In genomic region chr7:96648606-96649005, GRCm38 (mm10) we compare ENCODE assay signal across 27 mouse cellular contexts.
"Had no signal": no experiment of that assay in that cellular context is flagged by ENCODE, and none has a peak within 500 bp of the region (broad histone marks: within the 10 kb centered on the region; RNA-seq: fewer than 3 reads in every experiment).

No protein-coding gene starts in this region.

- H3K27ac ChIP-seq: gastrocnemius, adult 2 months; heart, adult 2 months; heart, embryonic 13.5 days; heart, embryonic 15.5 days; hindbrain, embryonic 12.5 days; hindbrain, embryonic 14.5 days; intestine, embryonic 15.5 days; layer of hippocampus, adult 2 months; left cerebral cortex, adult 2 months; limb, embryonic 12.5 days had no signal

- ATAC-seq: hindbrain, embryonic 16.5 days; inflammation-experienced regulatory T-cells, adult 6 months; intestine, embryonic 15.5 days; intestine, postnatal 0 days had no signal

- DNase-seq: gastrocnemius, adult 2 months; gastrocnemius, postnatal 10 days; gastrocnemius, postnatal 25 days; heart, adult 2 months; heart, postnatal 4 days; kidney, adult 18-20 months; kidney, adult 8-10 months; kidney, postnatal 10 days; kidney, postnatal 25 days; kidney, postnatal 4 days; liver had no signal

- H3K9ac ChIP-seq: heart, embryonic 13.5 days; heart, embryonic 15.5 days; hindbrain, embryonic 12.5 days; hindbrain, embryonic 14.5 days; intestine, embryonic 15.5 days; kidney, embryonic 15.5 days; limb, embryonic 12.5 days had no signal

- H3K9me3 ChIP-seq: heart, embryonic 13.5 days; heart, embryonic 15.5 days; hindbrain, embryonic 10.5 days; hindbrain, embryonic 12.5 days; intestine, embryonic 15.5 days; kidney, embryonic 15.5 days; limb, embryonic 10.5 days; limb, embryonic 12.5 days had no signal

- H3K36me3 ChIP-seq: heart, embryonic 13.5 days; heart, embryonic 15.5 days; hindbrain, embryonic 10.5 days; hindbrain, embryonic 12.5 days; intestine, embryonic 15.5 days; kidney, embryonic 15.5 days; limb, embryonic 12.5 days had no signal

- H3K4me3 ChIP-seq: gastrocnemius, adult 2 months; heart, adult 2 months; heart, embryonic 13.5 days; heart, embryonic 15.5 days; hindbrain, embryonic 10.5 days; hindbrain, embryonic 12.5 days; intestine, embryonic 15.5 days; kidney, embryonic 15.5 days; layer of hippocampus, adult 2 months; left cerebral cortex, adult 2 months; limb, embryonic 10.5 days; limb, embryonic 12.5 days had no signal

- H3K4me2 ChIP-seq: heart, embryonic 11.5 days; heart, embryonic 13.5 days; heart, embryonic 15.5 days; hindbrain, embryonic 12.5 days; hindbrain, embryonic 14.5 days; intestine, embryonic 15.5 days; kidney, embryonic 15.5 days; liver, embryonic 11.5 days had no signal

- H3K27me3 ChIP-seq: intestine, embryonic 15.5 days had no signal
